Mouse (Mus musculus): ENCODE results near the gene Raet1d. TPM values are rescaled to one million over a fixed set of nuclear protein-coding genes. Genes with fewer than 3 reads are reported as not detected.

Raet1d gene
- total RNA-seq, 2 experiments from 2014 or later = 1.3 to 4.3 TPM

Other genes with a start within 250 kb of the Raet1d start
- 1 to 10 TPM; 6.0 to 8.9 TPM for gene E030030I06Rik, start 211.3 kb upstream of the Raet1d start, total RNA-seq (2021)
- gene Raet1e, start 202.0 kb upstream of the Raet1d start, total RNA-seq (2021) = 1 to 10 TPM; 1.5 to 1.9 TPM
- under 1 TPM; 0.36 to 0.73 TPM for gene H60b, start 202.0 kb upstream of the Raet1d start, total RNA-seq (2021)

All from adrenal gland, postnatal 10 days (tissue).